Mouse (Mus musculus) hindbrain, embryonic 14.5 days (tissue): Measurements from ENCODE around the gene Syn3. TPM values are rescaled to one million over a fixed set of nuclear protein-coding genes. Genes with fewer than 3 reads are reported as not detected.

Experiments used
- ATAC-seq: fragments of 200-750 bp; cut with Nextera tagmentation; 2 replicates; pipeline ENCODE4 v1.8.0; 2017; ENCODE audit warnings: moderate number of reproducible peaks, mild to moderate bottlenecking, moderate TSS enrichment, moderate library complexity; ENCODE audit not compliant: low FRiP score
- DNase-seq: peaks from one replicate; pipeline ENCODE4 v3.0.0-alpha.2; 2015; ENCODE audit warnings: low spot score
- H3K27ac ChIP-seq: fragments of 300-500 bp; sonication (generic); 2 replicates; pipeline ENCODE4 v1.5.1; 2014; ENCODE audit warnings: mild to moderate bottlenecking, moderate library complexity
- H3K27me3 ChIP-seq: fragments of 300-500 bp; sonication (generic); 2 replicates; pipeline ENCODE4 v1.6.1; 2014; ENCODE audit warnings: mild to moderate bottlenecking, low read length, mixed read lengths; ENCODE audit not compliant: control insufficient read depth, insufficient read depth
- H3K36me3 ChIP-seq: fragments of 300-500 bp; sonication (generic); replicated peaks from 2 replicates; pipeline ENCODE4 v1.6.1; 2014; ENCODE audit not compliant: control insufficient read depth, insufficient read depth
- H3K4me1 ChIP-seq: fragments of 300-500 bp; sonication (generic); replicated peaks from 2 replicates; pipeline ENCODE4 v1.6.1; 2014; ENCODE audit warnings: antibody characterized with exemption, low read length, mixed read lengths; ENCODE audit not compliant: control insufficient read depth, insufficient read depth
- H3K4me2 ChIP-seq: fragments of 300-500 bp; sonication (generic); replicated peaks from 2 replicates; pipeline ENCODE4 v1.6.1; 2014; ENCODE audit warnings: mild to moderate bottlenecking, moderate library complexity
- H3K4me3 ChIP-seq: fragments of 300-500 bp; sonication (generic); replicated peaks from 2 replicates; pipeline ENCODE4 v1.5.1; 2014; ENCODE audit warnings: mild to moderate bottlenecking, low read length
- H3K9ac ChIP-seq: fragments of 300-500 bp; sonication (generic); 2 replicates; pipeline ENCODE4 v1.6.1; 2014
- H3K9me3 ChIP-seq: fragments of 300-500 bp; sonication (generic); 2 replicates; pipeline ENCODE4 v1.6.1; 2016; ENCODE audit warnings: low read length; ENCODE audit not compliant: control insufficient read depth
- WGBS: fragments of 180-500 bp; shearing (Covaris S2); extraction: QIAGEN DNeasy Blood & Tissue Kit; methylation state at CpG from one replicate; pipeline ENCODE4 v1.1.7; 2014; 5-methylcytosine and 5-hydroxymethylcytosine counted together
- polyA plus RNA-seq: library from polyadenylated mRNA; unstranded; fragments of >200 nt; fragmentation: Nextera tagmentation; extraction: Ambion mirVana; gene quantifications from 2 replicates; pipeline ENCODE4 v1.2.1, GENCODE M21; 2014

Gene Syn3
- polyA plus RNA-seq, 1 experiment from 2014 or later, result 33.6 TPM

DNA sequence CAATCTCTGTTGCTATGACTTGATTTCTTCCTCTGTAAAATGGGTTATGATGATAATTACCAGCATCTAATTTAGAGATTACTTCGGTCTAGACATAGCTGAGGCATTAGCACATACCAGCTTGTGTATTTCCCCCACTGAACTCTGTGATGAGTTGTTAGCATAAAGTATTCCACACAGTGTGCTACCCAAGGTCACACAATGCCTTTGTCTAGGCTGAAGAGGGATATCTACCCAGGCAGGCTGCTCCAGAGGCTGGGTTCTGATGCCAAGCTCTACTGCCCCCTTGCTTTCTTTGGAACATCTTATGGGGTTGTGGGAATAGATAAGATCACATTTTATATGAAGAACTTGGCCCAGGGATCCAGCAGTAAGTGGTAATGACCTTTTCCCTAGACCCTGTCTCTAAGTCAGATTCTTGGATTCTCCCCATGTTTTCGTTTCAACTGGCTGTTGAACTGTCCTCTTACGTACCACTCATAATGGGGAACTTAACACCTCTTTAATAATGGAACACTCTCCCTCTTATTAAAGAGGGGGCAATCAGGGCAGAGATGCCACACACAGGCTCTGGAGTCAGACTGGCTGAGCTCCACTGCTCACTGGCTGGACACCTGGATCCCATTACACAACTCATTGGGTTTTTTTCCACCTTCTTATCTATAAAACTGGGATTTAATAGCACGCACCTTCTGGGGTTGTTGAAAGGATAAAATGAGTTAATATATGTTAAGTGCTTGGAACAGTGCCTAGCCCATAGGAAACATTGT lies 100.9 kb downstream of the Syn3 start:
- Histone ChIP-seq H3K4me3 (no peak overlapping the region), H3K9me3 (no peaks in the 10 kb centered on the region), H3K9ac (no peak overlapping the region), H3K4me2 (no peak overlapping the region), H3K27ac (no peak overlapping the region), H3K36me3 (no peaks in the 10 kb centered on the region), H3K27me3 (no peaks in the 10 kb centered on the region), H3K4me1 (no peaks in the 10 kb centered on the region)
- ATAC-seq (no peak), DNase-seq (no peak)
- 90% methylated on average over 4 of the region's 4 CpGs for WGBS

DNA sequence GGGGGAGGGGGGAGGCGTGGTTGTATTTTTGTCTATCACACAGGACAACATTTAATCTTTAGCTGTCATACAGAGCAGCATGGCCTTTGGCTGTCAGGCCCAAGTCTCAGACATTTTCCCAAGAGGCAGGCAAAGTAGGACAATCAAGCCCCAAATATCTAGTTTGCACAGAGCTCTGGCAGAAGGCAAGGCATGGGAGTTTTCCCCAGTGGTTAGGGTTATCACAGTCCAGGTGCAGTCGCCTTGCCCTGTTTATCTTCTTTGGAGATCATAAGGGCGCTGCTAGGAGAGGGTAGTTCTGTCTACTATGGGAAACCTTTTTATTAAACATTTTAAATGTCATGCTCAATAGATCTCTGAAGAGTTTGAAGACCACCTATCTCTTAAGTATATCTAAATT lies 106.3 kb downstream of the Syn3 start:
- Histone ChIP-seq H3K27me3 (no peaks in the 10 kb centered on the region), H3K27ac (no peak overlapping the region), H3K4me3 (no peak overlapping the region), H3K9me3 (no peaks in the 10 kb centered on the region), H3K9ac (no peak overlapping the region), H3K4me1 (no peaks in the 10 kb centered on the region), H3K4me2 (no peak overlapping the region), H3K36me3 (no peaks in the 10 kb centered on the region)
- ATAC-seq (no peak), DNase-seq (no peak)
- WGBS, result 93% methylated on average over 3 of the region's 3 CpGs

DNA sequence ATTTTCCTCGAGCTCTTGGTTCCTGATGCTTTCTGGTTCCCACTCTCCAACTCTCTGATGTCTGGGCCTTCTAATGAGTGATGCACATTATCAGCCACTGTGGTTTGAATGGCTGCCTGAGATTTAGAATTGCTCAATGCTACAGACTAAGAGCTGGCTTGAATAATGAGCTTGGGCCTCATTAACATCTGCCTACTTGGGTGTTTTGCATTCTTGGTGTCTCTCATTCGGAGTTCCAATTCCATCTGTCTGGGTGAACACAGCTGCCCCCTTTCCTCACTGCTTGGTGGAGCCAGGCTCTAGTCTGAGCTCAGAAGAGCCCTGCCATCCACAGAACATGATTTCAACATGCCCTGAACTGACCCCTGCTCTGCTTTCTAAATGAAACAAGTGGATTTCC lies 108.8 kb downstream of the Syn3 start:
- Histone ChIP-seq H3K4me3 (no peak overlapping the region), H3K36me3 (no peaks in the 10 kb centered on the region), H3K4me1 (no peaks in the 10 kb centered on the region), H3K4me2 (no peak overlapping the region), H3K27me3 (no peaks in the 10 kb centered on the region), H3K9ac (no peak overlapping the region), H3K9me3 (no peaks in the 10 kb centered on the region), H3K27ac (no peak overlapping the region)
- DNase-seq (peak; percentile 32), ATAC-seq (0 out of 2 replicates have a peak, but pooled peaks have one; percentile 14)
- WGBS, result 37% methylated on average over 2 of the region's 2 CpGs

DNA sequence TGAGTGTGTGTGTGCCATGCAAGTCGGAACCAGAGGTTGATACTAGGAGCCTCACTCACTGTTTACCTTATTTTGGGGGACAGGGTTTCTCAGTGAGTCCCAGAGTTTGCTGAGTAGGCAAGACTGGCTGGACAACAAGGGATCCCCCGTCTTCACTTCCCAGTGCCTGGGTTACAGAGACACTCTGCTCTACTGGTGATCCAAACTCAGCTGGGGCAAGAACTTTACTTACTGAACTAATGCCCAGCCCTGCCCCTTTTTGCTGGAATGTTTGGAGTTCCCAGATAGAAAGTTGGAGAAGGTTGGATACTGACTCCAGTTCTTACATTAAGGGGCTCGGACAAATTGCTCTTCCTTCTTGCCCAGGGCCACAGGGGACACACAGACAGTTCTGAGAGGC lies 109.3 kb downstream of the Syn3 start:
- DNase-seq (no peak), ATAC-seq (no peak)
- Histone ChIP-seq H3K36me3 (no peaks in the 10 kb centered on the region), H3K27me3 (no peaks in the 10 kb centered on the region), H3K27ac (no peak overlapping the region), H3K9me3 (no peaks in the 10 kb centered on the region), H3K4me2 (no peak overlapping the region), H3K9ac (no peak overlapping the region), H3K4me3 (no peak overlapping the region), H3K4me1 (no peaks in the 10 kb centered on the region)
- 88% methylated on average over 3 of the region's 3 CpGs for whole genome bisulfite sequencing

DNA sequence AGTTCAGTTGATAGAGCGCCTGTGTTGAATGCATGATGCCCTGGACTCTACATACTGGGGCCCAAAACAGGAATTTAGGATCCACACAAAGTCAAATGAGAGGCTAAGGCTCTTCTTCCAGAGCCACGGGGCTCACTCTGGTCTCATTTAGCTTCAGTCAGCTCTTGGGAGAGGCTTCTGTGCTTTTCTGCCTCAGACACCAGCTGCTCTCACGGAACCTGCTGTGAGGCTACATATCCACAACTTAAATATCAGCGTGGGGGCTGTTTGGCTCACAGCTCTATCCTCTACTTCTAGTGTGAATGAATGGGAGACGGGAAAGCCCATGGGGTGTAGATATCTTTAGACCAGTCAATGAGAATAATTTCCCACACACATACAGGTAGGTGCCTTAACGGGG lies 109.9 kb downstream of the Syn3 start:
- H3K27ac ChIP-seq, result no peak overlapping the region
- no peak overlapping the region for H3K9ac ChIP-seq
- H3K4me2 ChIP-seq, result no peak overlapping the region
- DNase-seq (no peak), ATAC-seq (no peak)
- WGBS, result 70% methylated on average over 6 of the region's 6 CpGs
- H3K27me3 ChIP-seq, result no peaks in the 10 kb centered on the region
- no peak overlapping the region for H3K4me3 ChIP-seq
- no peaks in the 10 kb centered on the region for H3K4me1 ChIP-seq
- H3K9me3 ChIP-seq, result no peaks in the 10 kb centered on the region
- H3K36me3 ChIP-seq, result no peaks in the 10 kb centered on the region

DNA sequence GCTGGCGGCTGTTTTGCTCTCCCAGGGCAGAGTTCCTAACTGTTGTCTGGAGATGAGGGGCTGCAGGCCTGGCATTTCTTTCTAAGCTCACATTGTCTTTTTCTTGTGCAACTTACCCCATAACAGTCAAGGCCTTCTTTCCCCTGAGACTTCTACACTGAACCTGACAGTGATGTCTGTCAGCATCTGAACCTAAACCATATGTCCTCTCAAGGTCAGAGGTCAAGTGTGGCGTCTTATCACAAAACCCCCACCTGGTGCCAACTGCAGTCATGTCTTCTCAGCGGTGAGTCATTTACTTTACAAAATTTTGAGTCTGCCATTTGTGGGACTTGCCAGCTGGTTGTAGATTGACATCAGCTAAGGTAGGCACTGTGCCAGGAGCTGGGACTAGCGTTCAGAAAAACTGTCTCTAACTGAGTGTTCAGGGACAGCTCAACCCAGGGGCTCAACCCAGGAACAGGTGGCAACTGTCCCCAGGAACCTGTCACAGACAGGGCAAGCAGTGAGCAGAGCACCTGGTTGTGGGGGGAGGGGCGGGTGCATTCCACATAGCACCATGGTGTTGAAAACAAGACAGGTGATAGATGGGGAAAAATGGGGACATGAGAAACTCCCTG lies 110.8 kb downstream of the Syn3 start:
- no peaks in the 10 kb centered on the region for H3K9me3 ChIP-seq
- no peaks in the 10 kb centered on the region for H3K4me1 ChIP-seq
- H3K27me3 ChIP-seq, result no peaks in the 10 kb centered on the region
- WGBS, result 66% methylated on average over 5 of the region's 5 CpGs
- DNase-seq (peak; percentile 49), ATAC-seq (no peak)
- no peak overlapping the region for H3K9ac ChIP-seq
- no peak overlapping the region for H3K4me3 ChIP-seq
- no peak overlapping the region for H3K27ac ChIP-seq
- H3K4me2 ChIP-seq, result no peak overlapping the region
- 0 out of 2 replicates have a peak, but pooled peaks cover 3% of the 10 kb centered on the region for H3K36me3 ChIP-seq

GRCm38 (mm10) chr10:86386232-86386631 lies 112.5 kb downstream of the Syn3 start:
- Histone ChIP-seq H3K9me3 (no peaks in the 10 kb centered on the region), H3K27ac (no peak overlapping the region), H3K4me1 (no peaks in the 10 kb centered on the region), H3K27me3 (no peaks in the 10 kb centered on the region), H3K4me3 (no peak overlapping the region), H3K9ac (no peak overlapping the region), H3K36me3 (0 out of 2 replicates have a peak, but pooled peaks cover 3% of the 10 kb centered on the region), H3K4me2 (no peak overlapping the region)
- ATAC-seq, result no peak
- no peak for DNase-seq
- 79% methylated on average over 4 of the region's 4 CpGs for WGBS

- no peak overlapping the region for H3K4me3 ChIP-seq
- no peaks in the 10 kb centered on the region for H3K4me1 ChIP-seq
- no peaks in the 10 kb centered on the region for H3K27me3 ChIP-seq
- no peak overlapping the region for H3K27ac ChIP-seq
- no peak overlapping the region for H3K9ac ChIP-seq
- H3K36me3 ChIP-seq, result 0 out of 2 replicates have a peak, but pooled peaks cover 3% of the 10 kb centered on the region
- DNase-seq, result no peak
- H3K9me3 ChIP-seq, result no peaks in the 10 kb centered on the region
- H3K4me2 ChIP-seq, result no peak overlapping the region
- WGBS, result 76% methylated on average over 4 of the region's 4 CpGs
- no peak for ATAC-seq
Observed at GRCm38 (mm10) chr10:86385656-86386055, 113.0 kb downstream of the Syn3 start.

DNA sequence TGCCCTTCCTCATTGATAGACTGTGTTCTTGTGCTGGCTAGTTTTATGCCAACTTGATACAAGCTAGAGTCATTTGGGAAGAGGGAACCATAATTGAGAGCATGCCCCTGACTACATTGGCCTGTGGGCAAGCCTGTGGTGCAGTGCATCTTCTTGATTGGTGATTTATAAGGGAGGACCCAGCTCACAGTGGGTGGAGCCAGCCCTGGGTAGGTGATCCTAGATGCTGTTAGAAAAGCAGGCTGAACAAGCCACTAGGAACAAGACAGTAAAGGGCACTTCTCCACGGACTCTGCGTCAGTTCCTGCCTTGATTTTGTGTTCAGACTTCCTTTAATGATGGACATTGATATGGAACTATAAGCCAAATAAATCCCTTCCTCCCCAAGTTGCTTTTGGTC lies 114.0 kb downstream of the Syn3 start:
- Histone ChIP-seq H3K27ac (no peak overlapping the region), H3K4me2 (no peak overlapping the region), H3K27me3 (no peaks in the 10 kb centered on the region), H3K9ac (no peak overlapping the region), H3K36me3 (0 out of 2 replicates have a peak, but pooled peaks cover 3% of the 10 kb centered on the region), H3K9me3 (no peaks in the 10 kb centered on the region), H3K4me3 (no peak overlapping the region), H3K4me1 (no peaks in the 10 kb centered on the region)
- WGBS, result 91% methylated on average over 2 of the region's 2 CpGs
- ATAC-seq (no peak), DNase-seq (no peak)
